Mouse (Mus musculus) neural tube, embryonic 11.5 days (tissue): ENCODE data around the gene Jpt2. TPM values are rescaled to one million over a fixed set of nuclear protein-coding genes. Genes with fewer than 3 reads are reported as not detected.

Experiments
- ATAC-seq: fragments of 200-750 bp; cut with Nextera tagmentation; 2 replicates; pipeline ENCODE4 v1.8.0; 2017; ENCODE audit warnings: moderate number of reproducible peaks, mild to moderate bottlenecking, moderate TSS enrichment, moderate library complexity; ENCODE audit not compliant: insufficient read depth, low FRiP score, low TSS enrichment
- DNase-seq: peaks from one replicate; pipeline ENCODE4 v3.0.0-alpha.2; 2015; ENCODE audit warnings: low spot score
- H3K27ac ChIP-seq: fragments of 300-500 bp; sonication (generic); 2 replicates; pipeline ENCODE4 v1.5.1; 2014; ENCODE audit warnings: low read depth, mild to moderate bottlenecking, low read length
- H3K27me3 ChIP-seq: fragments of 300-500 bp; sonication (generic); 2 replicates; pipeline ENCODE4 v1.6.1; 2014; ENCODE audit warnings: mild to moderate bottlenecking, low read length, mixed read lengths; ENCODE audit not compliant: control insufficient read depth, insufficient read depth
- H3K36me3 ChIP-seq: fragments of 300-500 bp; sonication (generic); 2 replicates; pipeline ENCODE4 v1.6.1; 2014; ENCODE audit warnings: mild to moderate bottlenecking, low read length, moderate library complexity, mixed read lengths; ENCODE audit not compliant: control insufficient read depth, insufficient read depth
- H3K4me1 ChIP-seq: fragments of 300-500 bp; sonication (generic); 2 replicates; pipeline ENCODE4 v1.6.1; 2014; ENCODE audit warnings: low read length, mixed read lengths; ENCODE audit not compliant: control insufficient read depth, insufficient read depth
- H3K4me2 ChIP-seq: fragments of 300-500 bp; sonication (generic); 2 replicates; pipeline ENCODE4 v1.6.1; 2014; ENCODE audit warnings: low read depth, mild to moderate bottlenecking, moderate library complexity
- H3K4me3 ChIP-seq: fragments of 300-500 bp; sonication (generic); 2 replicates; pipeline ENCODE4 v1.5.1; 2014; ENCODE audit warnings: low read depth, low read length
- H3K9ac ChIP-seq: fragments of 300-500 bp; sonication (generic); 2 replicates; pipeline ENCODE4 v1.6.1; 2014; ENCODE audit warnings: mild to moderate bottlenecking, low read length
- H3K9me3 ChIP-seq: fragments of 300-500 bp; sonication (generic); 2 replicates; pipeline ENCODE4 v1.6.1; 2016; ENCODE audit warnings: low read length; ENCODE audit not compliant: control insufficient read depth
- WGBS: fragments of 180-500 bp; shearing (Covaris S2); extraction: QIAGEN DNeasy Blood & Tissue Kit; methylation state at CpG from one replicate; pipeline ENCODE4 v1.1.7; 2014; 5-methylcytosine and 5-hydroxymethylcytosine counted together
- polyA plus RNA-seq: library from polyadenylated mRNA; unstranded; fragments of >200 nt; fragmentation: Nextera tagmentation; extraction: Ambion mirVana; gene quantifications from 2 replicates; pipeline ENCODE4 v1.2.1, GENCODE M21; 2014

The Jpt2 gene
- polyA plus RNA-seq, 1 experiment from 2014 or later = 204 TPM

- peaks cover 36% of the 10 kb centered on the region for H3K36me3 ChIP-seq
- H3K4me2 ChIP-seq = no peak overlapping the region
- no peak overlapping the region for H3K9ac ChIP-seq
- no peak overlapping the region for H3K4me3 ChIP-seq
- peaks cover 17% of the 10 kb centered on the region for H3K4me1 ChIP-seq
- no peaks in the 10 kb centered on the region for H3K9me3 ChIP-seq
- no peak overlapping the region for H3K27ac ChIP-seq
- no peak for ATAC-seq
- no peaks in the 10 kb centered on the region for H3K27me3 ChIP-seq
- DNase-seq = no peak
- 97% methylated on average over 6 of the region's 6 CpGs for WGBS
Measured at GRCm38 (mm10) chr17:24900014-24900413, 60.5 kb downstream of the Jpt2 start.

DNA sequence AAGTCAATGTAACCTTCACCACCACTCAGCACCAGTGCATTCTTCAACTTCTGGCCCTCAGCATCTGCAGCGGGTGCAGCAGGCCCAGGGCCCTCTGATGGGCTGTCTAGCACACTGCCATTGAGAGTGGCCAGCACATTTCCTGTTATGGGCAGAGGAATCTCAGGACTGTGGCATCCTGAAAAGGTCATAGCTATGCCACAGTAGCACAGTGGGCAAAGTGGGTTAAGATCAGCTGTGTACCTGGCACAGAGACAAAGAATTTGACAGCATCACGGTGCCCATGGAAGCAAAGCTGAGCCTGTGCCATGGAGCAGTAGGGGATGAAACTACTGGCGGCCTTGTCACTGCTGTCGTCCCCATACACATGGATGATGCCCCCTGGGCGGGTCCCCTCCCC lies 61.3 kb downstream of the Jpt2 start:
- Histone ChIP-seq H3K9me3 (no peaks in the 10 kb centered on the region), H3K9ac (no peak overlapping the region), H3K4me1 (peaks cover 21% of the 10 kb centered on the region), H3K27ac (no peak overlapping the region), H3K4me3 (no peak overlapping the region), H3K27me3 (no peaks in the 10 kb centered on the region), H3K4me2 (no peak overlapping the region), H3K36me3 (peaks cover 36% of the 10 kb centered on the region)
- DNase-seq = no peak
- no peak for ATAC-seq
- 89% methylated on average over 5 of the region's 5 CpGs for WGBS

DNA sequence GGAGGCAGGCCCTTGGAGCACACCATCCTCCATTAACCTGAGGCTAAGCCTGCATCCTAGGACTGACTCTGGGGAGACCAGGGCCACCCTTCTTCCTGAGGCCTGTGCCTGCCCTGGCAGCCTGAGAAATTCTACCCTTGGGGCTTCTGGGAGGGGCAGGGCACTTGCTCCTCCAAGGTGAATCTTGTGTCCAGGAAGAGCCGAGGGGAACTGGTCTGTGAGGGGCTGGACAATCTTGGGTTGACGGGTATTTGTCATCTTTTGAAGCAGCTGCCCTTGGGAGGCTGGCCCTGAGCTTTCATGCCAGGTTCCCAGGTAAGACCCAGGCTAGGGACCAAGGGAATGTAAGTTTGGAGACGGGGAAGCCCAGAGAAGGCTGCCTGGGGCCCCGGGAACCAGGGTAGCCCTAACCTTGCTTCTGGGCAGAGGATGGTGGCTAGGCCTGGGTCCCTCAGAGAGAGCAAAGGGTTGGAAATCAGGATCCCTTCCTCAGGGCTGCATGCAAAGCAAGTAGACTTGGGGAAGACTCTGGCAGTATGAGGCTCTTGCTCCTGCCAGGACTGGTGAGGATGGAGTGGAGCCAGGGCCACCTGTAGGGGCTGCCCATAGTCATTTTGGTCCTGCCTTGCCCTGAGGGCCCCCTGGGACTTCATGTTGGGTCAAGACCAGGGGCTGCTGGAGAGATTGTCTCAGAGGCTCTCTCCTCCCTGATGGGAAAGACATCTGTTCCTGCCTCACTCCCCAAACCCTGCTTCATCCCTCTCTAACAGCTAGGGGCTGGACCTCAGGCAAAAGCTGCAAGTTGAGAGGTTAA lies 62.2 kb downstream of the Jpt2 start:
- no peaks in the 10 kb centered on the region for H3K9me3 ChIP-seq
- H3K4me3 ChIP-seq = no peak overlapping the region
- no peaks in the 10 kb centered on the region for H3K27me3 ChIP-seq
- no peak overlapping the region for H3K27ac ChIP-seq
- WGBS = 85% methylated on average over 4 of the region's 4 CpGs
- peaks cover 36% of the 10 kb centered on the region for H3K36me3 ChIP-seq
- DNase-seq = no peak
- H3K9ac ChIP-seq = no peak overlapping the region
- ATAC-seq = no peak
- peaks cover 24% of the 10 kb centered on the region for H3K4me1 ChIP-seq
- no peak overlapping the region for H3K4me2 ChIP-seq

- H3K4me3 ChIP-seq = no peak overlapping the region; the same call in 1 of the 2 replicates
- H3K4me2 ChIP-seq = peak overlapping the region; percentile 99
- no peak overlapping the region for H3K27ac ChIP-seq
- ATAC-seq (no peak), DNase-seq (no peak)
- H3K4me1 ChIP-seq = peaks cover 24% of the 10 kb centered on the region
- peaks cover 34% of the 10 kb centered on the region for H3K36me3 ChIP-seq
- H3K9me3 ChIP-seq = no peaks in the 10 kb centered on the region
- 82% methylated on average over 4 of the region's 4 CpGs for WGBS
- H3K9ac ChIP-seq = peak overlapping the region; percentile 7
- no peaks in the 10 kb centered on the region for H3K27me3 ChIP-seq
Measured at GRCm38 (mm10) chr17:24897600-24897999, 62.9 kb downstream of the Jpt2 start.

- H3K36me3 ChIP-seq = peaks cover 33% of the 10 kb centered on the region
- H3K27ac ChIP-seq = no peak overlapping the region
- no peaks in the 10 kb centered on the region for H3K27me3 ChIP-seq
- peaks cover 24% of the 10 kb centered on the region for H3K4me1 ChIP-seq
- no peaks in the 10 kb centered on the region for H3K9me3 ChIP-seq
- ATAC-seq = no peak
- DNase-seq = no peak
- peak overlapping the region; percentile 88 for H3K4me3 ChIP-seq
- peak overlapping the region; percentile 87 for H3K9ac ChIP-seq
- peak overlapping the region; percentile 99 for H3K4me2 ChIP-seq
- WGBS = 35% methylated on average over 11 of the region's 11 CpGs
Measured at GRCm38 (mm10) chr17:24896993-24897269, 63.6 kb downstream of the Jpt2 start.

DNA sequence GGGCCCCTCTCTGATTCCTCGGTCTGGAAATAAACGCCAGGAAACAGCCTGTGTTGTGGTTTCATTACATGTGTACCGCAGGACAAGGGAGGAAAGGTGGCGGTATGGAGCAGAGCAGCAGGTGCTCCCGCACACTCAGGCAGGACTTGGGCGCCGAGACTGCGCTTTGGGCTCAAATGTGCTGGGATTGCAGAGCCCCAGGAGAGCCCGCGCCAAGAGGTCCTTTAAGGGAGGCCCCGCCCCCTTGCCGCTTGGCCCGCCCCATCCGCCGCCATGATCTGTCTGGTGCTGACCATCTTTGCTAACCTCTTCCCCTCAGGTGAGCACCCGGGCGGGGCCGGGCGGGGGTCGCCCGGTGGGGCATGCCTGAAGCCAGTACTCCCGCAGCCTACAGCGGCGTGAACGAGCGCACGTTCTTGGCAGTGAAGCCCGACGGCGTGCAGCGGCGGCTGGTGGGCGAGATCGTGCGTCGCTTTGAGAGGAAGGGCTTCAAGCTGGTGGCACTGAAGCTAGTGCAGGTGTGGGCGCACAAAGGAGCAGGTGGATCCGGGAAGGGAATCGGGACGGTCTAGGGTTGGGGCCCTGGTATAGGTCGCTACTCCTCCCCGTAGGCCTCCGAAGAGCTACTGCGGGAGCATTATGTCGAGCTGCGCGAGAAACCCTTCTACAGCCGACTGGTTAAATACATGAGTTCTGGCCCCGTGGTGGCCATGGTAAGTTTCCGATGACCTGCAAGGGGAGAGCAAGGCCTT lies 64.1 kb downstream of the Jpt2 start, which contains the start of gene Nme3:
Gene Nme3 (plus strand): TSS at position 260 of the 752 bp plus-strand sequence.
- peaks cover 24% of the 10 kb centered on the region for H3K4me1 ChIP-seq
- H3K27ac ChIP-seq = peak within 1 kb of the TSS; percentile 63
- H3K4me3 ChIP-seq = peak within 1 kb of the TSS; percentile 88
- no peaks in the 10 kb centered on the region for H3K9me3 ChIP-seq
- H3K27me3 ChIP-seq = no peaks in the 10 kb centered on the region
- peak within 1 kb of the TSS; percentile 87 for H3K9ac ChIP-seq
- ATAC-seq = peak; percentile 65
- H3K36me3 ChIP-seq = peaks cover 30% of the 10 kb centered on the region
- peak within 1 kb of the TSS; percentile 99 for H3K4me2 ChIP-seq
- 2% methylated on average over 50 of the region's 50 CpGs for WGBS
- peak; percentile 80 for DNase-seq

- H3K36me3 ChIP-seq = peaks cover 27% of the 10 kb centered on the region
- peak overlapping the region; percentile 87 for H3K9ac ChIP-seq
- no peaks in the 10 kb centered on the region for H3K27me3 ChIP-seq
- H3K27ac ChIP-seq = no peak overlapping the region
- peaks cover 24% of the 10 kb centered on the region for H3K4me1 ChIP-seq
- 11% methylated on average over 23 of the region's 23 CpGs for WGBS
- peak; percentile 5; the same call in 1 of the 2 replicates for ATAC-seq
- DNase-seq = no peak
- H3K4me2 ChIP-seq = peak overlapping the region; percentile 99
- H3K4me3 ChIP-seq = peak overlapping the region; percentile 88
- H3K9me3 ChIP-seq = no peaks in the 10 kb centered on the region
Measured at GRCm38 (mm10) chr17:24895571-24896240, 64.8 kb downstream of the Jpt2 start.

GRCm38 (mm10) chr17:24894995-24895547 lies 65.4 kb downstream of the Jpt2 start, which contains the start of the genes Eme2 and Mrps34:
Gene Eme2 (minus strand): TSS chr17:24895087.
Gene Mrps34 (plus strand): TSS chr17:24895116.
- H3K36me3 ChIP-seq = peaks cover 25% of the 10 kb centered on the region
- peaks cover 24% of the 10 kb centered on the region for H3K4me1 ChIP-seq
- peak within 1 kb of the TSS; percentile 88 for H3K4me3 ChIP-seq
- peak within 1 kb of the TSS; percentile 87 for H3K9ac ChIP-seq
- DNase-seq (peak; percentile 90), ATAC-seq (peak; percentile 49; the same call in 1 of the 2 replicates)
- H3K27ac ChIP-seq = peak within 1 kb of the TSS; percentile 67
- peak within 1 kb of the TSS; percentile 99 for H3K4me2 ChIP-seq
- WGBS = under 1% methylated on average over 62 of the region's 62 CpGs
- no peaks in the 10 kb centered on the region for H3K27me3 ChIP-seq
- no peaks in the 10 kb centered on the region for H3K9me3 ChIP-seq
